Mouse (Mus musculus) adipocyte (in vitro differentiated cells): ENCODE measurements at regions not wholly inside any gene's neighbourhood (a gene's known extent, or its start where the extent isn't known, plus 50 kb on each side); places are given as distances from the start of the nearest gene placed in this dataset.

Experiments
- DNase-seq: peaks from one replicate; pipeline ENCODE4 v3.0.0-alpha.2; 2016; ENCODE audit warnings: low spot score

DNA sequence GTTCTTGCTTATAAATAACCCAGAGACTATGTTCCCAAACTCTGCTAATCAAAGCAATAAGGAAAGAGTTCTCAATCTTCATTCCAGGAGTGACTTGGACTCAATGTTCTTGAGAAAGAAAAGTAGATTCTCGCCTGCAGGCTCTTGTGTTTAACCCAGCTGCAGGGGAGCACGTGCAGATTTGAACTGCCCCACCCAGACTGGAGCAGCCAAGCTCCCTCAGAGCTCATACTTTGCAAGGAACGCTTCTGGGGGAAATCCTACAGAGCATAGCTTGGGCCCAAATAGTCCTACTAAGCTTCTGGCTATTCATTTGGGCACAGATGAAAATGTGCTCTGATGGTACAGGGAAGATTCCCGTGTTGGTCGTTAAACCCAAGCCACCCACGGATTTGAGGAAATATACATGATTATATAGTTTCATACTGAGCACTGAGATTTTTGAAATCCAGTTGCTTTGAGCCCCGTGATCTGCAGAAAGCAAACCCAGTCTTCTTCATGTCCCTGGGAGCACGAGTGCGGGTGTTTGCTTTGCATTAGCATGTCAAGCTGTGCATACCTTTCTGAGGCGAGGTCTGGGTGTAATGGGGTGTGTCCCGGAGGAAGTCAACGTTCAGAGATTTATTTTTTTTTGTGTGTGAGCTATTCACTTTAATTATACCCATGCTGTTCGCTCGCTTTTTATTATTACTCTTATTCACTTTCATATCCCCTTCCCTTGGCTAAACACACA lies 99.1 kb upstream of the Trp63 start:
- no peak for DNase-seq

DNA sequence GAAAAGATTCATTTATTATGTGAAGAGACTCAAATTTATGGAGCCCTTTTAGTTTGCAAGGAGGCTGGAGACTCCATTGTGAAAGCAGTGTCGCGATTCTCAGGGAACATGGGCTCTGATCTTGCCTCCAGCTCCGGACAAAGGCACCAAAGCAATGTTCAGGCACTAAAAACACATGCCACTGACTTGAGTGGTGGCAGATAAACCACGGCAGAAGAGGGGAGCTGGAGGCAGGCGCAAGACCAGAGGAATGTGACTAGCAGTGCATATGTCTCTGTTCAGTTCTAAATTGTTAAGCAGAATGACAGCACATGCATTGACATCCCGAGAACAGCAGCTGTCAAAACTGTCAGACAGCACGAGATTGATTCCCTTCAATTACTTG lies 98.5 kb upstream of the Trp63 start:
- DNase-seq: no peak

DNA sequence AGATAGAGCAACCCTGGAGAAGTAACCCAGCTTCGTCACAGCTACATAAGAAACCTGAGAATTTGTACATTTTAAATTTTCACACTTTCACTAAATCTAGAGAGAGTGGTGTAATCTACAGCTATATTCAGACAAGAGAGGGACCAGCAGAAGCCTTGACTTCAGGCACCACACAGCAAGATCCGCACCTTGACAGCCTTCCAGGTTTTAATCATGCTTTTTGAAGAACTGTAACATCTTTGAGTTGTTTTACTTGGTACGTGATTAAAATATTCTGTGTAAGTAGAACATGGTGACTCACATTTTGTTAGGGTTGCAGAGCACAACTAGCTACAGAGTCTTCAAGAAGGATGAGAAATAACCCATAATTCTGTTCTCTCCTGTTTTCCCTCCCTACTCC lies 97.6 kb upstream of the Trp63 start:
- DNase-seq: no peak

- no peak for DNase-seq
Measured at GRCm38 (mm10) chr16:25587879-25588347, 95.7 kb upstream of the Trp63 start.

DNA sequence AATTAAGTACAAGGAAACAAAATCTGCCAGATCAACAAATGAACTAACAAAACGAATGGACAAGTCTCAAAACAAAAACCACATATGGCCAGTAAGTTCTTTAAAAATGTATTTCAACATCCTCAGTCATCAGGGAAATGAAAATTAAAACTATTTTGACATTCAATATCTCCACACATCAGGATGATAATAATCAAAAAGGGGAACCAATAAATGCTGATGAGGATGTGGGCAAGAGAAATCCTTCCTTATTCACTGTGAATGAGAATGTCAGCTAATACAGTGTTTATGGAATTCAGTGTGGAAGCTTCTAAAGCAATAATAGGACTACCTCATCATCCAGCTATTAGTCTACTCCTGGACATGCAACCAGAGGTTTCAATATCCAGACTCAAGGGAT lies 86.1 kb upstream of the Trp63 start:
- no peak for DNase-seq

DNA sequence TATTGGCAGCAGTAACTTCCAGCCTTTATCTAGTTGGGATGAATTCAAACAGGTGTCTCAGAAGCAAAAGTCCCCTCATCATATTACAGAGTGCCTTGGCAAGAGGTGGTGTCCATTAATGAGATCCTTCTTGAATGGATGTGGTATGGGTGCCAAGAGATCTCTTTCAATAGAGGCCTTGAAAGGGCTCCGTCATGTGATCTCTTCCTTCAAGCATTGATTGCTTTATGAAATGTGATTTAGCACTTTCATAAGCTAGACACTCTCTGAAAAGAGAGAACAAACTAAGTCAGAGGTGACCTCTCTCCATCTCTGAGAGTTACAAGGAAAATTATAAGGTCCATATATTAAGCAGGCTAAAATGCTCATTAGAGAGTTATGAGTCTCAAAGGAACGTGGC lies 80.4 kb upstream of the Trp63 start:
- no peak for DNase-seq

GRCm38 (mm10) chr16:25615229-25615628 lies 68.3 kb upstream of the Trp63 start:
- no peak for DNase-seq

DNA sequence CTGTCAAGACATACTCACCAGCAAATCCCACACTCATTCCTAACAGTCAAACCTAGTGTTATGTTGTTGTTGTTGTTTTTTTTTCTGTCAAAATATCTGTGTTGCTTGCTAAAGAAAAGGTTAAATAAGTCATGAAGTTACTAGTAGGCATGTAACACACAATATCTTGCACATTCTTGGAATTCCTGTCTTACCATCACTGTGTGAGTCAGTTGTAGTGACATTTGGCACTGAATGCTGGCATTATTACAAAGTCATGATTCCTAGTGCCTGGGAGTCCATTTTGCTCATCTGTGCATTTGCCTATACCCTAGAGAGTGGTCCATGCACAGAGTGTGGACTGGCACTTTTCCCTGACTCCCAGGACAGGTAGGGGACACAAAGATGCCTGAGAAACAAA lies 67.9 kb upstream of the Trp63 start:
- DNase-seq: peak; percentile 31

DNA sequence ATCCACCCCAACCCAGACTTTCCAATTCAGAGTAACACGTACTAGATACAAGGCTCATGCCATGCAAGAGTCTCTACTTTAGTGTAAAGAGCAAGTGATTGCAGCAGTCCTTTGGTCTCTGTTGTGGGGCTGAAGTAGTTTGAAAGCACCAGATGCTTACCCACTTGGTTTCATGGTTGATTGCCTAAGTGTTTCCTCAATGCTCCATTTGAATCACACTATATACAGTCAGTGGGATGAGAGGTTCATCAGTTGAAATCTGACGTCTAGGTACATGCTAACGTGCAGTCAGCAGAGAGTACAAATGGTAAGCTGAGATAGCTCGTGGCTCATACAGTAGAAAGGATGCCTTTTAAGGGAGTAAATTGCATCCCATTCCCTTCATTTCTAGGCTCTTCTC lies 64.7 kb upstream of the Trp63 start:
- no peak for DNase-seq

DNA sequence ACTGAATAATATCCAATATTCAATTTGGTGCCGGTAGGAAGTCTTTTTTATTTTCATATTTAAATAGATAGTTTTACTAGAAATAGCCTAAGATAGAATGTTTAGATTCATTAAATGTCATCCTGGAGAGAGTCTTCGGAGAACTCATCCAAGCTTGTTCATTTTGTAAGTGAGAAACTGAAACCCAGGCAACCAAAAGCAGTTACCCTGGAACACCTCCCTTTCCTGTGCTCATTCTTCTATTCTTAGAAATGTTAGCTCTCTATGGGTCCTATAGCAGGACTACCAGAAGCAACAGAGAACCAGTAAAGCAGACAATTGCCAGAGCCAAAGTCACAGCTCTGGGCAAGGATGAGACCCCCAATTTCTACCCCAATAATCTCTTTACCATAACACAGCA lies 60.9 kb upstream of the Trp63 start:
- no peak for DNase-seq

- DNase-seq: peak; percentile 28
Measured at GRCm38 (mm10) chr16:25623986-25624623, 59.5 kb upstream of the Trp63 start.

- no peak for DNase-seq
Measured at GRCm38 (mm10) chr16:25629750-25630149, 53.8 kb upstream of the Trp63 start.

DNA sequence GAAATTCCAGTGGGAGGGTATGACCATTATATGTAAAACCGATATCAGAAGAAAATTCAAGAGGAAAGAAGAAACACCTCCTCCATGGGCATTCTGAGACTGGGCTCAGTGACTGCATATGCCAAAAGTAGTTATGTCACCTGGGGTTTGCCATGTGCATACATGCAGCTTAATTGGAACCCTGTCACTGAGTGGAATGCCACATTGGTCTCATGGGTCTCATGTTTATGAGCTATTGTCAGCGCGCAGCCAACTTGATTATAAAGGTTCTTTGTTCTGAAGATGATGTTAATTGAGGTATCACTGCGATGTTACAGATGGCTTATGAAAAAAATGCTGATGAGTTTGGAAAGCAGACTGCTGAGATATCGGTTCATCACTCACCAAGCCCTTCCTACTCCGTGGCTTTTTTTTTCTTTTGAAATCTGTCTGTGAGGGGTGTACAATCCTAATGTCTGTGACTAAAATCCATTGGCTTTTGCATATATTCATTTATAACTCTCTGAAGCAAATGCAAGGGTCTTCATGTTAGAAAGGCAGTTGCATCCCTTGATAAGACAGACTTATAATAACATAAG lies 52.3 kb upstream of the Trp63 start:
- no peak for DNase-seq
